In genomic region chr7:105425424-105426043, GRCm38 (mm10) we compare ENCODE assay signal across 7 mouse cellular contexts. TPM values are rescaled to one million over a fixed set of nuclear protein-coding genes. Genes with fewer than 3 reads are reported as not detected.
DNase-seq lines count a peak whose midpoint lies in the region; ATAC-seq lines count a peak whose summit lies in the region.

Cckbr (plus strand) TSS chr7:105425731.

- no peak for DNase-seq in liver
- DNase-seq in left cerebral cortex, adult 8-10 months (ENCODE audit: low spot score in 2 of 2): peak in 1 of 2 experiments; percentile 65
- no peak for DNase-seq in gastrocnemius, postnatal 25 days
- DNase-seq in cerebellum, adult 18-20 months: no peak

- H3K4me1 ChIP-seq in liver, embryonic 12.5 days: peaks cover 3% of the 10 kb centered on the region; the same call in 1 of the 2 replicates
- H3K4me1 ChIP-seq in forebrain, embryonic 12.5 days: peaks cover 12% of the 10 kb centered on the region
- peaks cover 14% of the 10 kb centered on the region for H3K4me1 ChIP-seq in neural tube, embryonic 15.5 days

- H3K27me3 ChIP-seq in liver, embryonic 12.5 days (replicated peaks): peaks cover 59% of the 10 kb centered on the region
- peaks cover 39% of the 10 kb centered on the region for H3K27me3 ChIP-seq in forebrain, embryonic 12.5 days
- H3K27me3 ChIP-seq in neural tube, embryonic 15.5 days (replicated peaks): peaks cover 18% of the 10 kb centered on the region

- H3K9me3 ChIP-seq in liver, embryonic 12.5 days (replicated peaks): no peaks in the 10 kb centered on the region
- no peaks in the 10 kb centered on the region for H3K9me3 ChIP-seq in forebrain, embryonic 12.5 days
- H3K9me3 ChIP-seq in neural tube, embryonic 15.5 days (replicated peaks): no peaks in the 10 kb centered on the region

- peak within 1 kb of the TSS; percentile 2 for H3K4me3 ChIP-seq in liver, embryonic 12.5 days
- H3K4me3 ChIP-seq in forebrain, embryonic 12.5 days (replicated peaks): peak within 1 kb of the TSS; percentile 46
- peak within 1 kb of the TSS; percentile 54 for H3K4me3 ChIP-seq in neural tube, embryonic 15.5 days (replicated peaks)

- ATAC-seq in liver, embryonic 12.5 days: peak; percentile 21; the same call in 1 of the 2 replicates
- peak; percentile 87 for ATAC-seq in forebrain, embryonic 12.5 days (ENCODE audit: low FRiP score)
- peak; percentile 90 for ATAC-seq in neural tube, embryonic 15.5 days (ENCODE audit: low FRiP score)

- WGBS in liver, embryonic 12.5 days (ENCODE audit: insufficient replicate concordance): 4% methylated on average over 31 of the region's 31 CpGs
- 1% methylated on average over 31 of the region's 31 CpGs for whole genome bisulfite sequencing in forebrain, embryonic 12.5 days
- under 1% methylated on average over 27 of the region's 31 CpGs for WGBS in neural tube, embryonic 15.5 days

- peak within 1 kb of the TSS; percentile 51 for H3K4me2 ChIP-seq in liver, embryonic 12.5 days
- H3K4me2 ChIP-seq in forebrain, embryonic 12.5 days: peak within 1 kb of the TSS; percentile 81
- peak within 1 kb of the TSS; percentile 89 for H3K4me2 ChIP-seq in neural tube, embryonic 15.5 days

- H3K36me3 ChIP-seq in liver, embryonic 12.5 days: no peaks in the 10 kb centered on the region
- H3K36me3 ChIP-seq in forebrain, embryonic 12.5 days (replicated peaks): no peaks in the 10 kb centered on the region
- H3K36me3 ChIP-seq in neural tube, embryonic 15.5 days: no peaks in the 10 kb centered on the region

- no peak within 1 kb of the TSS for H3K9ac ChIP-seq in liver, embryonic 12.5 days
- H3K9ac ChIP-seq in forebrain, embryonic 12.5 days: peak within 1 kb of the TSS; percentile 50
- peak within 1 kb of the TSS; percentile 54 for H3K9ac ChIP-seq in neural tube, embryonic 15.5 days (replicated peaks)

- H3K27ac ChIP-seq in liver, embryonic 12.5 days: no peak within 1 kb of the TSS
- H3K27ac ChIP-seq in forebrain, embryonic 12.5 days: no peak within 1 kb of the TSS
- no peak within 1 kb of the TSS for H3K27ac ChIP-seq in neural tube, embryonic 15.5 days (replicated peaks)

RNA-seq across cellular contexts. Expression of gene Cckbr, which starts in this region (rescaled TPM):
- polyA plus RNA-seq in liver, embryonic 12.5 days (2016; fragmentation: Nextera tagmentation; extraction: Ambion mirVana): not detected in 2 replicates
- polyA plus RNA-seq in forebrain, embryonic 12.5 days (2016; fragmentation: Nextera tagmentation; extraction: Ambion mirVana): 0.38 and 0.70 TPM in 2 replicates
- 10 to 100 TPM; 47.6 to 57.7 (median 52.5) TPM for total RNA-seq in left cerebral cortex, adult 8-10 months (2022)
- 5.3 and 6.2 TPM in 2 replicates for polyA plus RNA-seq in neural tube, embryonic 15.5 days (2015; fragmentation: Nextera tagmentation; extraction: Ambion mirVana)
- not detected for total RNA-seq in gastrocnemius, postnatal 25 days (2021)

Comparison
In these comparisons a context has a peak if more than half of its experiments do, and no peak if none do; other contexts are left out.
1. RNA of gene Cckbr (total RNA-seq): 47.6 to 57.7 TPM in left cerebral cortex, adult 8-10 months; not detected in gastrocnemius, postnatal 25 days; every median in the first group is over 10 times any median in the second.
2. Peak in ATAC-seq, H3K4me3 ChIP-seq and H3K4me2 ChIP-seq in liver, embryonic 12.5 days; RNA of the gene not detected or under 1 TPM.
3. Peak in ATAC-seq, H3K4me3 ChIP-seq, H3K9ac ChIP-seq and H3K4me2 ChIP-seq in forebrain, embryonic 12.5 days; RNA of the gene not detected or under 1 TPM.
4. ATAC-seq: peak in every context shown above with its lines; median percentile 90 in neural tube, embryonic 15.5 days; 87 in forebrain, embryonic 12.5 days; 21 in liver, embryonic 12.5 days.
5. H3K4me3 ChIP-seq: peak in every context shown above with its lines; median percentile 54 in neural tube, embryonic 15.5 days; 46 in forebrain, embryonic 12.5 days; 2 in liver, embryonic 12.5 days.
6. Peak in every context shown above with its lines, with median percentiles within 50 percentile points of each other: H3K4me2 ChIP-seq.